11 mouse cellular contexts compared by ENCODE assay signal in the genomic region with DNA sequence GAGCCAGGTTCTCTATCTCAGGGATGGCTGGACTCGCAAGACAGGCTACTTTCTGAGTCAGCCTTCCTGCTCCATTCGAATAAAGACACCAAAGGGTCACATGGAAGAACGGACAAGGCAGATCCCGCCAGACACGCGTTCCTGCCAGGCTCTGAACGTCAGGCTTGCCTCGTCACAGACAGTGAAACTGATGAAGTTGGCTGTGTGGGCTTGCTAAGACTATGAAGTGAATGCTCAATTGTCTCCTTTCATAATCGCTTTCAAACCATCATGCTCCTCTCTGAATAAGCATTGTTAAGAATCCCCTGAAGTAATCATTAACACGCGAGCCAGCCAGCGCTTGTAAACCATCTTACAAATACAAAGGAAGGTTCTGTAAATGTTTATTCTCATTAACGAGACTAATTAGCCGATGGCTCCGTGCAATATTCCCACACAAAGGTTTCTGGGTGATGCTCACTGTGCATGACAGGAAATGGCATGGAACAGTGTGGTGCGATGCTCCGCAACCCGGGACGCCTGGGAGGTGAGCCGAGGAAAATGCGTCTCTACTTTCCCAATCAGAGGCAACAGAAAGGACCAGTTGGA.
DNase-seq lines count a peak whose midpoint lies in the region; ATAC-seq lines count a peak whose summit lies in the region.
"Had no signal": no experiment of that assay in that cellular context is flagged by ENCODE, and none has a peak within 500 bp of the region (broad histone marks: within the 10 kb centered on the region; RNA-seq: fewer than 3 reads in every experiment).

No protein-coding gene starts in this region.

- H3K27ac ChIP-seq in embryonic facial prominence, embryonic 11.5 days (replicated peaks; ENCODE audit: low read depth, low read length), result no peak overlapping the region
- peak overlapping the region; percentile 66 for H3K27ac ChIP-seq in hindbrain, embryonic 15.5 days (replicated peaks)
- peak overlapping the region; percentile 63 for H3K27ac ChIP-seq in midbrain, embryonic 15.5 days
- H3K27ac ChIP-seq: heart, embryonic 13.5 days; stomach, postnatal 0 days had no signal

- no peaks in the 10 kb centered on the region for H3K4me1 ChIP-seq in embryonic facial prominence, embryonic 11.5 days (ENCODE audit: control insufficient read depth, insufficient read depth, low read length)
- H3K4me1 ChIP-seq in hindbrain, embryonic 15.5 days (replicated peaks), result peaks cover 47% of the 10 kb centered on the region
- peaks cover 57% of the 10 kb centered on the region for H3K4me1 ChIP-seq in midbrain, embryonic 15.5 days

- peak; percentile 38; the same call in 1 of the 2 replicates for ATAC-seq in frontal cortex, adult (ENCODE audit: low TSS enrichment)
- 0 out of 2 replicates have a peak, but pooled peaks have one; percentile 14 for ATAC-seq in embryonic facial prominence, embryonic 11.5 days (replicated peaks; ENCODE audit: insufficient number of reproducible peaks, low FRiP score, low TSS enrichment, low read depth)
- peak; percentile 55 for ATAC-seq in hindbrain, embryonic 15.5 days (ENCODE audit: low FRiP score, low read depth)
- peak; percentile 51; the same call in 1 of the 2 replicates for ATAC-seq in midbrain, embryonic 15.5 days (replicated peaks)
- ATAC-seq in inflammation-experienced regulatory T-cells, adult 6 months, result no peak
- ATAC-seq in CD4-positive, CD25-positive, alpha-beta regulatory T cell, adult 4 months, result no peak

- no peak overlapping the region for H3K9ac ChIP-seq in embryonic facial prominence, embryonic 11.5 days (replicated peaks; ENCODE audit: low read length)
- H3K9ac ChIP-seq in hindbrain, embryonic 15.5 days, result peak overlapping the region; percentile 4; the same call in 1 of the 2 replicates
- 0 out of 2 replicates have a peak overlapping the region, but pooled peaks have one; percentile 11 for H3K9ac ChIP-seq in midbrain, embryonic 15.5 days
- H3K9ac ChIP-seq: heart, embryonic 13.5 days had no signal

- H3K4me2 ChIP-seq in embryonic facial prominence, embryonic 11.5 days (ENCODE audit: low read depth, low read length), result no peak overlapping the region
- peak overlapping the region; percentile 44 for H3K4me2 ChIP-seq in hindbrain, embryonic 15.5 days
- H3K4me2 ChIP-seq in midbrain, embryonic 15.5 days, result peak overlapping the region; percentile 36
- H3K4me2 ChIP-seq: heart, embryonic 13.5 days had no signal

- 56% methylated on average over 21 of the region's 21 CpGs for WGBS in embryonic facial prominence, embryonic 11.5 days
- 16% methylated on average over 21 of the region's 21 CpGs for WGBS in hindbrain, embryonic 15.5 days
- 12% methylated on average over 21 of the region's 21 CpGs for WGBS in midbrain, embryonic 15.5 days

- H3K36me3 ChIP-seq in embryonic facial prominence, embryonic 11.5 days (replicated peaks; ENCODE audit: control insufficient read depth, insufficient read depth, low read depth, low read length), result no peaks in the 10 kb centered on the region
- H3K36me3 ChIP-seq in hindbrain, embryonic 15.5 days, result no peaks in the 10 kb centered on the region
- H3K36me3 ChIP-seq in midbrain, embryonic 15.5 days (replicated peaks), result no peaks in the 10 kb centered on the region
- H3K36me3 ChIP-seq: heart, embryonic 13.5 days had no signal

- no peak overlapping the region for H3K4me3 ChIP-seq in embryonic facial prominence, embryonic 11.5 days (ENCODE audit: low read depth, low read length)
- H3K4me3 ChIP-seq in hindbrain, embryonic 15.5 days, result no peak overlapping the region
- H3K4me3 ChIP-seq in midbrain, embryonic 15.5 days, result no peak overlapping the region
- H3K4me3 ChIP-seq: heart, embryonic 13.5 days had no signal

- no peaks in the 10 kb centered on the region for H3K27me3 ChIP-seq in embryonic facial prominence, embryonic 11.5 days (ENCODE audit: control insufficient read depth, insufficient read depth, low read length)
- H3K27me3 ChIP-seq in hindbrain, embryonic 15.5 days, result 0 out of 2 replicates have a peak, but pooled peaks cover 3% of the 10 kb centered on the region
- peaks cover 13% of the 10 kb centered on the region for H3K27me3 ChIP-seq in midbrain, embryonic 15.5 days (replicated peaks)
- H3K27me3 ChIP-seq: heart, embryonic 13.5 days had no signal

- H3K9me3 ChIP-seq in embryonic facial prominence, embryonic 11.5 days (replicated peaks; ENCODE audit: control insufficient read depth, low read length), result no peaks in the 10 kb centered on the region
- H3K9me3 ChIP-seq in hindbrain, embryonic 15.5 days, result no peaks in the 10 kb centered on the region
- H3K9me3 ChIP-seq in midbrain, embryonic 15.5 days, result no peaks in the 10 kb centered on the region
- H3K9me3 ChIP-seq: heart, embryonic 13.5 days had no signal

- DNase-seq in frontal cortex, adult 2 months (ENCODE audit: extremely low spot score in 1 of 2, low spot score in 1 of 2), result no peak
- no peak for DNase-seq in embryonic facial prominence, embryonic 11.5 days (ENCODE audit: low spot score)
- DNase-seq in gastrocnemius, adult 8-10 months (ENCODE audit: low spot score in 2 of 2), result no peak
- DNase-seq: lung, adult 2 months had no signal

Comparison
In these comparisons a context has a peak if more than half of its experiments do, and no peak if none do; other contexts are left out.
1. ATAC-seq: peak in frontal cortex, adult (single experiment), embryonic facial prominence, embryonic 11.5 days (single experiment), hindbrain, embryonic 15.5 days (single experiment) and midbrain, embryonic 15.5 days (single experiment); none in inflammation-experienced regulatory T-cells, adult 6 months (single experiment) and CD4-positive, CD25-positive, alpha-beta regulatory T cell, adult 4 months (single experiment).